Mouse (Mus musculus) neural tube, embryonic 15.5 days (tissue): ENCODE data around the gene Rnf25. TPM values are rescaled to one million over a fixed set of nuclear protein-coding genes. Genes with fewer than 3 reads are reported as not detected.

Experiments
- ATAC-seq: fragments of 200-750 bp; cut with Nextera tagmentation; 2 replicates; pipeline ENCODE4 v1.8.0; 2017; ENCODE audit warnings: mild to moderate bottlenecking, moderate TSS enrichment, moderate library complexity; ENCODE audit not compliant: low FRiP score
- H3K27ac ChIP-seq: fragments of 300-500 bp; sonication (generic); replicated peaks from 2 replicates; pipeline ENCODE4 v1.5.1; 2015; ENCODE audit warnings: mild to moderate bottlenecking, inconsistent platforms
- H3K27me3 ChIP-seq: fragments of 300-500 bp; sonication (generic); replicated peaks from 2 replicates; pipeline ENCODE4 v1.6.1; 2015; ENCODE audit warnings: inconsistent platforms
- H3K36me3 ChIP-seq: fragments of 300-500 bp; sonication (generic); 2 replicates; pipeline ENCODE4 v1.6.1; 2015; ENCODE audit warnings: inconsistent platforms
- H3K4me1 ChIP-seq: fragments of 300-500 bp; sonication (generic); 2 replicates; pipeline ENCODE4 v1.6.1; 2015; ENCODE audit warnings: inconsistent platforms
- H3K4me2 ChIP-seq: fragments of 300-500 bp; sonication (generic); 2 replicates; pipeline ENCODE4 v1.6.1; 2015; ENCODE audit warnings: inconsistent platforms, mild to moderate bottlenecking, moderate library complexity
- H3K4me3 ChIP-seq: fragments of 300-500 bp; sonication (generic); replicated peaks from 2 replicates; pipeline ENCODE4 v1.5.1; 2015; ENCODE audit warnings: mild to moderate bottlenecking, inconsistent platforms
- H3K9ac ChIP-seq: fragments of 300-500 bp; sonication (generic); replicated peaks from 2 replicates; pipeline ENCODE4 v1.6.1; 2015; ENCODE audit warnings: mild to moderate bottlenecking, inconsistent platforms
- H3K9me3 ChIP-seq: fragments of 300-500 bp; sonication (generic); replicated peaks from 2 replicates; pipeline ENCODE4 v1.6.1; 2016; ENCODE audit warnings: inconsistent platforms
- WGBS: fragments of 180-500 bp; shearing (Covaris S2); methylation state at CpG from one replicate; pipeline ENCODE4 v1.1.7; 2015; ENCODE audit warnings: mixed read lengths; 5-methylcytosine and 5-hydroxymethylcytosine counted together
- microRNA-seq: library from miRNA; unstranded; fragments of <30 nt; microRNA quantifications from one replicate; pipeline ENCODE4, GENCODE M21; 2017
- polyA plus RNA-seq: library from polyadenylated mRNA; unstranded; fragments of >200 nt; fragmentation: Nextera tagmentation; extraction: Ambion mirVana; gene quantifications from 2 replicates; pipeline ENCODE4 v1.2.1, GENCODE M21; 2015

Gene Rnf25
- polyA plus RNA-seq, 1 experiment from 2014 or later = 46.0 TPM

DNA sequence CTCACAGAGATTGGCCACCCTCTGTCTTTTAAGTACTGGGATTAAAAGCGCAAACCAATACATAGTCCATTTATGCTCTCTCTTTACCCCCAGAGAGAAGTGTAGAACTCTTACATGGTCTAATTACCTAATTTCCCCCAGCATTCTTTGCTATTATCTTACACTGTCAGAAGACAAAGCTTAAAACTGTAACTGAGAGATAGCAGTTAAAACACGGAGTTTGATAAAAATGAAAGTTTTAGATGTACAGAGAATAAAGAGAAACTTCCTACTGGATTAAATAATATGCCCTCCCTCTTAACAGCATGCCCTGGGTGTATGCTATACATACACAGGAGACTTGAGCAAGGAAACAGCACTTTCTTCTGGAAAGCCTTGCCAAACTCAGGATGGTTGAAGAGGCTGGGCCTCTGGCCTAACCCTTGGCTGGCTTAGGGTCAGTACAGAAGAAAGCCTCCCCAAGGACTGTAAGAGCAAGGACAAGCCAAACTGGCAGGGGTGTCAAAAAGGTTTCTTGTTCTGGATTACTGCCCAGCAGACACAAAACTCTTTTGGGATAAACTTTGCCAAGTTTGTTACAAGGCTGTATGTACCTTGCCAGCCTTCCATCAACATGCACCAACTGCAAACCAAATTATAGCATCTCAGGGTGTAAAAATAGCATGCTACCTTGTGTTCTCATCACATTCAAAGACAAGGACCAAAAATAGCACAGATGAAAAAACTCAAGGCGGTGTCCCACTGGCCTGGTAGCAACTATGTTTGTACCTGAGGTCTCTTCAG is 16.4 kb downstream of the Rnf25 start:
- Histone ChIP-seq H3K27ac (no peak overlapping the region), H3K9me3 (no peaks in the 10 kb centered on the region), H3K36me3 (peaks cover 11% of the 10 kb centered on the region), H3K4me1 (peaks cover 37% of the 10 kb centered on the region), H3K4me2 (no peak overlapping the region), H3K4me3 (no peak overlapping the region), H3K9ac (no peak overlapping the region; the same call in 1 of the 2 replicates), H3K27me3 (no peaks in the 10 kb centered on the region)
- no peak for ATAC-seq
- 94% methylated on average over 3 of the region's 3 CpGs for WGBS

DNA sequence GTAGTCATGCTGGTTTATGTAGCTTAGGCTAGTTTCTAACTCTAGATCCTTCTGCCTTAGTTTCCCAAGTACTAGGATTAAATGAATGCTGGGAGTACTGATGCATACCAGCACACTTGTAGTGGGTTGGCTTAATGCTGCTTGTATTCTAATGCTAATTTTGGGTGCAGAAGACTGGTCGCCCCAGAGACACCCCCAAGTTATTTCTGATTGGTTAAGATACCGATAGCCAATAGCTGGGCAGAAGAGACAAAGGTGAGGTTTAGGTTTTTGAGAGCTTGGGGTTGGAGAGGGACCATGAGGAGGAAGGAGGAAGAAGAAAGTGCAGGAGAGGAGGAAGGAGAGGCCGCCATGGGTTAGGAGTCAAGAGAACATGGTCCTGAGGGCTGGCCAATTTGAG is 18.6 kb downstream of the Rnf25 start:
- Histone ChIP-seq H3K9ac (no peak overlapping the region), H3K4me2 (no peak overlapping the region), H3K9me3 (no peaks in the 10 kb centered on the region), H3K4me3 (no peak overlapping the region), H3K4me1 (peaks cover 26% of the 10 kb centered on the region), H3K27me3 (no peaks in the 10 kb centered on the region), H3K36me3 (peaks cover 33% of the 10 kb centered on the region), H3K27ac (no peak overlapping the region)
- no peak for ATAC-seq
- WGBS = 82% methylated on average over 3 of the region's 3 CpGs

DNA sequence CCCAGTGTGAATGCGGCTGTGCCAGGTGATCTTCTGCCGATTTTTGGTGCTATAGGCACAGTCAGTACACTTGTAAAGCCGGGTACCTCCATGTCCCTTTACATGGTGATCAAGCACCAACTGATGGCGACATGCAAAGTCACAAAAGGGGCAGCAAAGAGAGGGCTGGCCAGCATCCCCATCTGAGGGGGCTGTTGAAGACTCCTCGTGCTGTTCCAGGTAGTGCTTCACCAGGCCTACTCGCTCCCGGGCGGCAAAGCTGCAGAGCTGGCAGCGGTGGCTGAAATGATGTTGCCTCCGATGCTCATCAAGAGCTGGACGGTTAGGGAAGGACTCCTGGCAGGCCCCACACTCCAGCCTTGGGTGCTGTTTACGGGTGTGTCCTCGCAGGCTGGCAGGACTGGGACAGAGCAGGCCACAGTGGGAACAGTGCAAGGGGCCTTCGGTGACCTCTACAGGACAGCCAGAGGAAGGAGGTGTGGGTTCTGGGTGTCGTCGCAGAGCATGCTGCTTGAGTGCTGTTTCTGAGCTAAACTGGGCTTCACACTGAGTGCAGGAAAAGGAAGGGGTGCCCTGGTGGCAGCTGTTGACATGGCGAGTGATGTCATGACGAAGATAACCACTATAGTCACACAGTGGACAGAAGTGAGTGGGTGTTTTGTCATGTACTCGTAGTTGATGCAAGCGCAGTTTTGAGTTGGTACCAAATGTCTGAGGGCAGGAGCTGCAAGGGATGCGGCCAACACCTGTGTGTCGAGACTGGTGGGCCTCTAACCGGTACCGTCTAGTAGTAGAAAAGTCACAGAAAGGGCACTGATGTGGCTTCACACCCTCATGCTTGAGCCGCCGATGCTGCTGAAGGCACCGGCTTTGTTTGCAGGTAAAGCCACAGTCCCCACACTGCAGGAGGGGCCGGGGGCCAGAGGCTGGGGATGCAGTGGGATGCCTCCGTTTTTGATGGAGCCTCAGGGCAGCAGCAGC is 31.2 kb downstream of the Rnf25 start:
- no peak overlapping the region for H3K9ac ChIP-seq
- no peaks in the 10 kb centered on the region for H3K9me3 ChIP-seq
- no peaks in the 10 kb centered on the region for H3K4me1 ChIP-seq
- ATAC-seq = no peak
- no peak overlapping the region for H3K4me3 ChIP-seq
- no peak overlapping the region for H3K27ac ChIP-seq
- 93% methylated on average over 29 of the region's 29 CpGs for WGBS
- H3K36me3 ChIP-seq = peaks cover 93% of the 10 kb centered on the region
- H3K4me2 ChIP-seq = no peak overlapping the region
- H3K27me3 ChIP-seq = no peaks in the 10 kb centered on the region

- no peak overlapping the region for H3K9ac ChIP-seq
- no peak overlapping the region for H3K27ac ChIP-seq
- H3K4me1 ChIP-seq = no peaks in the 10 kb centered on the region
- no peak overlapping the region for H3K4me2 ChIP-seq
- ATAC-seq = no peak
- no peak overlapping the region for H3K4me3 ChIP-seq
- no peaks in the 10 kb centered on the region for H3K27me3 ChIP-seq
- H3K9me3 ChIP-seq = no peaks in the 10 kb centered on the region
- 69% methylated on average over 6 of the region's 6 CpGs for WGBS
- H3K36me3 ChIP-seq = peaks cover 74% of the 10 kb centered on the region
Observed at GRCm38 (mm10) chr1:74565834-74566233, 35.4 kb downstream of the Rnf25 start.

DNA sequence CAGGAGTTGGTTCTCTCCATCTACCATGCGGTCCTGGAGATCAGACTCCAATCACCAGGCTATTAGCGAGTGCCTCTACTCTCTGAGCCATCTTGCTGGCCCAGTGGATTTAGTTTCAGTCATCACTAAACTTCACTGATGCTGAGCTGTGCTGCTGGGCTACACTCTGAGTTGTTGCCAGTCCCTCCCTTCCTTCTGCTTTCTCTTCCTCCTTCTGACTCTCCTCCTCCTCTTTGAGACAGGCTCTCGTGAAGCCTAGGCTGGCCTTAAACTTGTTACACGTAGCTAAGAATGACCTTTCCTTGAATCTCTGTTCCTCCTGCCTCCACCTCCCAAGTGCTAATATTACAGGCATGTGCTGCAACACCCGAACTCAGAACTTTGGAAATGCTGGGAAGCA is 42.1 kb downstream of the Rnf25 start:
- ATAC-seq = no peak
- 84% methylated on average over 5 of the region's 5 CpGs for WGBS
- no peaks in the 10 kb centered on the region for H3K9me3 ChIP-seq

GRCm38 (mm10) chr1:74544184-74544583 is 57.0 kb downstream of the Rnf25 start, which contains the start of gene Usp37:
TSS of gene Usp37 (minus strand) at chr1:74544284.
- Histone ChIP-seq H3K4me1 (peaks cover 11% of the 10 kb centered on the region), H3K27ac (peak within 1 kb of the TSS; percentile 72; the same call in 1 of the 2 replicates), H3K36me3 (no peaks in the 10 kb centered on the region), H3K27me3 (no peaks in the 10 kb centered on the region), H3K9ac (no peak within 1 kb of the TSS), H3K9me3 (no peaks in the 10 kb centered on the region), H3K4me3 (peak within 1 kb of the TSS; percentile 24), H3K4me2 (peak within 1 kb of the TSS; percentile 52)
- 25% methylated on average over 4 of the region's 4 CpGs for WGBS
- no peak for ATAC-seq

More for the DNA sequence above, 42.1 kb downstream of the Rnf25 start:
- Histone ChIP-seq H3K4me2 (no peak overlapping the region), H3K4me1 (no peaks in the 10 kb centered on the region), H3K27me3 (no peaks in the 10 kb centered on the region), H3K9ac (no peak overlapping the region), H3K4me3 (no peak overlapping the region), H3K27ac (no peak overlapping the region), H3K36me3 (peaks cover 12% of the 10 kb centered on the region)

Small RNAs within 50 kb of the gene (microRNA-seq; reads per million reads assigned to microRNA genes)
- gene Gm25035 = not detected

Other genes with a start within 250 kb of the Rnf25 start
- gene Catip, start 239.3 kb downstream of the Rnf25 start, polyA plus RNA-seq = 1.1 and 1.4 TPM in 2 replicates
- 2.3 and 3.5 TPM in 2 replicates for gene Slc11a1, start 226.2 kb downstream of the Rnf25 start, polyA plus RNA-seq
- gene Ctdsp1, start 209.9 kb downstream of the Rnf25 start, polyA plus RNA-seq = 16.8 and 30.2 TPM in 2 replicates
- gene Vil1, start 192.0 kb downstream of the Rnf25 start, polyA plus RNA-seq = 0.33 and 5.9 TPM in 2 replicates
- 43.9 and 48.5 TPM in 2 replicates for gene Cnot9, start 95.3 kb downstream of the Rnf25 start, polyA plus RNA-seq
- gene Plcd4, start 58.5 kb downstream of the Rnf25 start, polyA plus RNA-seq = 10.1 and 10.8 TPM in 2 replicates
- 22.3 and 23.4 TPM in 2 replicates for gene Usp37, start 57.1 kb downstream of the Rnf25 start, polyA plus RNA-seq
- 7.1 and 8.3 TPM in 2 replicates for gene Zfp142, start 13.2 kb downstream of the Rnf25 start, polyA plus RNA-seq
- 21.5 and 22.9 TPM in 2 replicates for gene Bcs1l, start 13.1 kb downstream of the Rnf25 start, polyA plus RNA-seq
- gene Stk36, start within 50 bp of the Rnf25 start, polyA plus RNA-seq = 13.4 and 13.9 TPM in 2 replicates
- gene Ttll4, start 60.3 kb upstream of the Rnf25 start, polyA plus RNA-seq = 7.7 and 8.9 TPM in 2 replicates
- gene Cyp27a1, start 112.2 kb upstream of the Rnf25 start, polyA plus RNA-seq = 2.9 and 3.2 TPM in 2 replicates
- gene Prkag3, start 147.8 kb upstream of the Rnf25 start, polyA plus RNA-seq = 0.17 and 0.40 TPM in 2 replicates
- 5.7 and 6.4 TPM in 2 replicates for gene Wnt6, start 170.5 kb upstream of the Rnf25 start, polyA plus RNA-seq
- 0.09 and 0.20 TPM in 2 replicates for gene Wnt10a, start 190.1 kb upstream of the Rnf25 start, polyA plus RNA-seq